Mouse (Mus musculus) midbrain, embryonic 16.5 days (tissue): ENCODE measurements around the gene Manba. TPM values are rescaled to one million over a fixed set of nuclear protein-coding genes. Genes with fewer than 3 reads are reported as not detected.
A peak's percentile ranks its signal among the peaks of the same experiment; 100 is the strongest.
"Not testable (repeated sequence)": the region's sequence is repeated elsewhere in the genome, so short reads cannot be mapped to it uniquely, and the experiment has no call there.

Experiments used
- ATAC-seq: fragments of 200-750 bp; cut with Nextera tagmentation; 2 replicates; pipeline ENCODE4 v1.8.0; 2017; ENCODE audit warnings: moderate TSS enrichment
- H3K27ac ChIP-seq: fragments of 300-500 bp; sonication (generic); 2 replicates; pipeline ENCODE4 v1.5.1; 2014; ENCODE audit warnings: mild to moderate bottlenecking, low read length, mixed read lengths
- H3K27me3 ChIP-seq: fragments of 300-500 bp; sonication (generic); 2 replicates; pipeline ENCODE4 v1.6.1; 2014; ENCODE audit warnings: low read depth, low read length, mixed read lengths; ENCODE audit not compliant: control insufficient read depth, insufficient read depth
- H3K36me3 ChIP-seq: fragments of 300-500 bp; sonication (generic); 2 replicates; pipeline ENCODE4 v1.6.1; 2014; ENCODE audit warnings: mild to moderate bottlenecking, low read length, moderate library complexity, mixed read lengths; ENCODE audit not compliant: control insufficient read depth, insufficient read depth
- H3K4me1 ChIP-seq: fragments of 300-500 bp; sonication (generic); 2 replicates; pipeline ENCODE4 v1.6.1; 2014; ENCODE audit warnings: mild to moderate bottlenecking, low read length, mixed read lengths; ENCODE audit not compliant: control insufficient read depth, insufficient read depth
- H3K4me2 ChIP-seq: fragments of 300-500 bp; sonication (generic); 2 replicates; pipeline ENCODE4 v1.6.1; 2014; ENCODE audit warnings: mild to moderate bottlenecking, low read length, mixed read lengths
- H3K4me3 ChIP-seq: fragments of 300-500 bp; sonication (generic); 2 replicates; pipeline ENCODE4 v1.5.1; 2014; ENCODE audit warnings: low read depth, mild to moderate bottlenecking, low read length, moderate library complexity, mixed read lengths
- H3K9ac ChIP-seq: fragments of 300-500 bp; sonication (generic); 2 replicates; pipeline ENCODE4 v1.6.1; 2014; ENCODE audit warnings: low read depth, low read length, mixed read lengths
- H3K9me3 ChIP-seq: fragments of 300-500 bp; sonication (generic); replicated peaks from 2 replicates; pipeline ENCODE4 v1.6.1; 2014; ENCODE audit warnings: mild to moderate bottlenecking, low read length, mixed read lengths; ENCODE audit not compliant: control insufficient read depth, poor library complexity, severe bottlenecking
- WGBS: fragments of 180-500 bp; shearing (Covaris S2); extraction: QIAGEN DNeasy Blood & Tissue Kit; methylation state at CpG from one replicate; pipeline ENCODE4 v1.1.7; 2014; 5-methylcytosine and 5-hydroxymethylcytosine counted together
- polyA plus RNA-seq: library from polyadenylated mRNA; unstranded; fragments of >200 nt; fragmentation: Nextera tagmentation; extraction: Ambion mirVana; gene quantifications from 2 replicates; pipeline ENCODE4 v1.2.1, GENCODE M21; 2015

The Manba gene
- polyA plus RNA-seq, 1 experiment from 2014 or later = 8.4 TPM

GRCm38 (mm10) chr3:135480767-135481166 lies 4.6 kb upstream of the Manba start:
- 90% methylated on average over 6 of the region's 6 CpGs for WGBS
- Histone ChIP-seq H3K27me3 (no peaks in the 10 kb centered on the region), H3K27ac (no peak overlapping the region), H3K9ac (no peak overlapping the region), H3K36me3 (no peaks in the 10 kb centered on the region), H3K4me1 (no peaks in the 10 kb centered on the region), H3K9me3 (no peaks in the 10 kb centered on the region), H3K4me2 (no peak overlapping the region), H3K4me3 (no peak overlapping the region)
- no peak for ATAC-seq

GRCm38 (mm10) chr3:135481608-135482007 lies 3.8 kb upstream of the Manba start:
- no peak for ATAC-seq
- H3K4me3 ChIP-seq = no peak overlapping the region
- H3K4me2 ChIP-seq = no peak overlapping the region
- H3K9ac ChIP-seq = no peak overlapping the region
- H3K27me3 ChIP-seq = no peaks in the 10 kb centered on the region
- H3K9me3 ChIP-seq = no peaks in the 10 kb centered on the region
- H3K36me3 ChIP-seq = no peaks in the 10 kb centered on the region
- 74% methylated on average over 3 of the region's 3 CpGs for WGBS
- peaks cover 3% of the 10 kb centered on the region; the same call in 1 of the 2 replicates for H3K4me1 ChIP-seq
- no peak overlapping the region for H3K27ac ChIP-seq

GRCm38 (mm10) chr3:135484650-135485049 lies 761 bp upstream of the Manba start:
- 89% methylated on average over 15 of the region's 15 CpGs for WGBS
- not testable (repeated sequence) for H3K4me3 ChIP-seq, H3K9ac ChIP-seq

GRCm38 (mm10) chr3:135485900-135486241 lies 460 bp downstream of the Manba start:
- no peak; the same call in 1 of the 2 replicates for ATAC-seq
- Histone ChIP-seq H3K27ac (no peak overlapping the region), H3K4me3 (peak overlapping the region; percentile 59)

More at GRCm38 (mm10) chr3:135484650-135485049, 761 bp upstream of the Manba start:
- peak overlapping the region; percentile 91 for H3K4me2 ChIP-seq
- not testable (repeated sequence) for ATAC-seq, H3K9me3 ChIP-seq, H3K4me1 ChIP-seq, H3K27ac ChIP-seq, H3K36me3 ChIP-seq, H3K27me3 ChIP-seq

GRCm38 (mm10) chr3:135486351-135486750 lies 940 bp downstream of the Manba start:
- H3K27me3 ChIP-seq = no peaks in the 10 kb centered on the region
- ATAC-seq = peak; percentile 29; the same call in 1 of the 2 replicates

More at GRCm38 (mm10) chr3:135485900-135486241, 460 bp downstream of the Manba start:
- Histone ChIP-seq H3K36me3 (no peaks in the 10 kb centered on the region), H3K9ac (peak overlapping the region; percentile 72), H3K9me3 (no peaks in the 10 kb centered on the region), H3K4me2 (peak overlapping the region; percentile 91), H3K4me1 (peaks cover 3% of the 10 kb centered on the region; the same call in 1 of the 2 replicates), H3K27me3 (no peaks in the 10 kb centered on the region)
- WGBS = 14% methylated on average over 9 of the region's 9 CpGs

GRCm38 (mm10) chr3:135487803-135488202 lies 2.4 kb downstream of the Manba start:
- no peaks in the 10 kb centered on the region for H3K9me3 ChIP-seq
- no peaks in the 10 kb centered on the region for H3K36me3 ChIP-seq
- H3K27me3 ChIP-seq = no peaks in the 10 kb centered on the region
- H3K4me2 ChIP-seq = no peak overlapping the region
- 91% methylated on average over 4 of the region's 4 CpGs for WGBS
- no peak for ATAC-seq
- peaks cover 3% of the 10 kb centered on the region; the same call in 1 of the 2 replicates for H3K4me1 ChIP-seq
- H3K4me3 ChIP-seq = no peak overlapping the region
- H3K9ac ChIP-seq = no peak overlapping the region
- no peak overlapping the region for H3K27ac ChIP-seq

More at GRCm38 (mm10) chr3:135486351-135486750, 940 bp downstream of the Manba start:
- H3K4me1 ChIP-seq = peaks cover 3% of the 10 kb centered on the region; the same call in 1 of the 2 replicates
- H3K9ac ChIP-seq = 0 out of 2 replicates have a peak overlapping the region, but pooled peaks have one; percentile 72
- peak overlapping the region; percentile 91 for H3K4me2 ChIP-seq
- WGBS = 80% methylated on average over 5 of the region's 5 CpGs
- no peak overlapping the region for H3K27ac ChIP-seq
- no peak overlapping the region; the same call in 1 of the 2 replicates for H3K4me3 ChIP-seq
- no peaks in the 10 kb centered on the region for H3K36me3 ChIP-seq
- no peaks in the 10 kb centered on the region for H3K9me3 ChIP-seq

- 86% methylated on average over 5 of the region's 5 CpGs for WGBS
- Histone ChIP-seq H3K9me3 (no peaks in the 10 kb centered on the region), H3K4me1 (peaks cover 3% of the 10 kb centered on the region; the same call in 1 of the 2 replicates)
Measured at GRCm38 (mm10) chr3:135489865-135490520, 4.6 kb downstream of the Manba start.

GRCm38 (mm10) chr3:135491102-135491501 lies 5.7 kb downstream of the Manba start:
- no peaks in the 10 kb centered on the region for H3K27me3 ChIP-seq
- H3K4me3 ChIP-seq = no peak overlapping the region
- no peak overlapping the region for H3K27ac ChIP-seq
- H3K9ac ChIP-seq = no peak overlapping the region
- WGBS = 90% methylated on average over 6 of the region's 6 CpGs
- no peak for ATAC-seq
- no peaks in the 10 kb centered on the region for H3K9me3 ChIP-seq
- H3K4me1 ChIP-seq = peaks cover under 1% of the 10 kb centered on the region; the same call in 1 of the 2 replicates
- no peaks in the 10 kb centered on the region for H3K36me3 ChIP-seq
- no peak overlapping the region for H3K4me2 ChIP-seq

More at GRCm38 (mm10) chr3:135489865-135490520, 4.6 kb downstream of the Manba start:
- Histone ChIP-seq H3K4me2 (no peak overlapping the region), H3K9ac (no peak overlapping the region), H3K4me3 (no peak overlapping the region), H3K36me3 (no peaks in the 10 kb centered on the region), H3K27ac (no peak overlapping the region), H3K27me3 (no peaks in the 10 kb centered on the region)
- ATAC-seq = no peak

- not testable (repeated sequence) for H3K4me1 ChIP-seq, H3K9me3 ChIP-seq, H3K4me3 ChIP-seq, ATAC-seq, H3K36me3 ChIP-seq, H3K27ac ChIP-seq, H3K4me2 ChIP-seq, H3K9ac ChIP-seq, H3K27me3 ChIP-seq
- 90% methylated on average over 7 of the region's 7 CpGs for WGBS
Measured at GRCm38 (mm10) chr3:135493320-135493719, 7.9 kb downstream of the Manba start.
